Mouse (Mus musculus) stomach, embryonic 14.5 days (tissue): ENCODE measurements around the gene Ccnb1. TPM values are rescaled to one million over a fixed set of nuclear protein-coding genes. Genes with fewer than 3 reads are reported as not detected.
"Not testable (repeated sequence)": the region's sequence is repeated elsewhere in the genome, so short reads cannot be mapped to it uniquely, and the experiment has no call there.

ENCODE experiments used
- ATAC-seq: fragments of 200-750 bp; cut with Nextera tagmentation; 2 replicates; pipeline ENCODE4 v1.8.0; 2017; ENCODE audit warnings: low read depth, moderate TSS enrichment; ENCODE audit not compliant: insufficient number of reproducible peaks, insufficient read depth, low FRiP score
- H3K27ac ChIP-seq: fragments of 300-500 bp; sonication (generic); 2 replicates; pipeline ENCODE4 v1.5.1; 2014; ENCODE audit warnings: mild to moderate bottlenecking, low read length, moderate library complexity, mixed read lengths
- H3K27me3 ChIP-seq: fragments of 300-500 bp; sonication (generic); 2 replicates; pipeline ENCODE4 v1.6.1; 2014; ENCODE audit warnings: low read length, control low read depth, mixed read lengths; ENCODE audit not compliant: control insufficient read depth, insufficient read depth
- H3K36me3 ChIP-seq: fragments of 300-500 bp; sonication (generic); 2 replicates; pipeline ENCODE4 v1.6.1; 2014; ENCODE audit warnings: mild to moderate bottlenecking, control low read depth, low read length, moderate library complexity, mixed read lengths; ENCODE audit not compliant: control insufficient read depth, insufficient read depth
- H3K4me1 ChIP-seq: fragments of 300-500 bp; sonication (generic); 2 replicates; pipeline ENCODE4 v1.6.1; 2014; ENCODE audit warnings: low read length, control low read depth, mixed read lengths; ENCODE audit not compliant: control insufficient read depth, insufficient read depth
- H3K4me2 ChIP-seq: fragments of 300-500 bp; sonication (generic); replicated peaks from 2 replicates; pipeline ENCODE4 v1.6.1; 2014; ENCODE audit warnings: low read depth, low read length, control low read depth
- H3K4me3 ChIP-seq: fragments of 300-500 bp; sonication (generic); 2 replicates; pipeline ENCODE4 v1.5.1; 2014; ENCODE audit warnings: low read depth, low read length, control low read depth
- H3K9ac ChIP-seq: fragments of 300-500 bp; sonication (generic); replicated peaks from 2 replicates; pipeline ENCODE4 v1.6.1; 2014; ENCODE audit warnings: low read depth, mild to moderate bottlenecking, control low read depth, low read length, moderate library complexity, mixed read lengths
- H3K9me3 ChIP-seq: fragments of 300-500 bp; sonication (generic); 2 replicates; pipeline ENCODE4 v1.6.1; 2016; ENCODE audit warnings: low read depth, low read length, control low read depth; ENCODE audit not compliant: control insufficient read depth
- WGBS: fragments of 180-500 bp; shearing (Covaris S2); extraction: QIAGEN DNeasy Blood & Tissue Kit; methylation state at CpG from one replicate; pipeline ENCODE4 v1.1.7; 2014; 5-methylcytosine and 5-hydroxymethylcytosine counted together
- polyA plus RNA-seq: library from polyadenylated mRNA; unstranded; fragments of >200 nt; fragmentation: Nextera tagmentation; extraction: Ambion mirVana; gene quantifications from 2 replicates; pipeline ENCODE4 v1.2.1, GENCODE M21; 2014

The Ccnb1 gene
- polyA plus RNA-seq, 1 experiment from 2014 or later, result 246 TPM

GRCm38 (mm10) chr13:100742831-100743230 lies 43.5 kb downstream of the Ccnb1 start:
- Histone ChIP-seq H3K9me3 (no peaks in the 10 kb centered on the region), H3K4me2 (0 out of 2 replicates have a peak overlapping the region, but pooled peaks have one; percentile 59), H3K27ac (no peak overlapping the region), H3K4me1 (peaks cover 7% of the 10 kb centered on the region), H3K9ac (no peak overlapping the region), H3K36me3 (peaks cover 3% of the 10 kb centered on the region; the same call in 1 of the 2 replicates), H3K27me3 (no peaks in the 10 kb centered on the region), H3K4me3 (no peak overlapping the region)
- 75% methylated on average over 5 of the region's 5 CpGs for WGBS
- no peak for ATAC-seq

DNA sequence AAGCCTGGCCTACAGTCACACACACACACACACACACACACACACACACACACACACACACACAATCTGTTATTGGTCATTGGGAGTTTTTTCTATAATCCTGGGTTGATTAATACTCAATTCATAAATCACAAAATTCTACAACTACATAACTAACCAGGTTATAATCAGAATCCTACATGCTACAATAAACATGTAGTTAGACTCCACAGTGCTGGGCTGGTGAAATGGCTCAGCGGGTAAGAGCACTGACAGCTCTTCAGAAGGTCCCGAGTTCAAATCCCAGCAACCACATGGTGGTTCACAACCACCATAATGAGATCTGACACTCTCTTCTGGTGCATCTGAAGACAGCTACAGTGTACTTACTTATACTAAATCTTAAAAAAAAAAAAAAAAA lies 53.6 kb downstream of the Ccnb1 start:
- peaks cover 5% of the 10 kb centered on the region for H3K36me3 ChIP-seq
- no peak overlapping the region for H3K27ac ChIP-seq
- H3K4me2 ChIP-seq, result no peak overlapping the region
- no peaks in the 10 kb centered on the region for H3K27me3 ChIP-seq
- no peak for ATAC-seq
- H3K9me3 ChIP-seq, result no peaks in the 10 kb centered on the region
- WGBS, result 91% methylated on average over 2 of the region's 2 CpGs
- H3K4me1 ChIP-seq, result peaks cover 5% of the 10 kb centered on the region; the same call in 1 of the 2 replicates
- no peak overlapping the region for H3K4me3 ChIP-seq
- H3K9ac ChIP-seq, result no peak overlapping the region

DNA sequence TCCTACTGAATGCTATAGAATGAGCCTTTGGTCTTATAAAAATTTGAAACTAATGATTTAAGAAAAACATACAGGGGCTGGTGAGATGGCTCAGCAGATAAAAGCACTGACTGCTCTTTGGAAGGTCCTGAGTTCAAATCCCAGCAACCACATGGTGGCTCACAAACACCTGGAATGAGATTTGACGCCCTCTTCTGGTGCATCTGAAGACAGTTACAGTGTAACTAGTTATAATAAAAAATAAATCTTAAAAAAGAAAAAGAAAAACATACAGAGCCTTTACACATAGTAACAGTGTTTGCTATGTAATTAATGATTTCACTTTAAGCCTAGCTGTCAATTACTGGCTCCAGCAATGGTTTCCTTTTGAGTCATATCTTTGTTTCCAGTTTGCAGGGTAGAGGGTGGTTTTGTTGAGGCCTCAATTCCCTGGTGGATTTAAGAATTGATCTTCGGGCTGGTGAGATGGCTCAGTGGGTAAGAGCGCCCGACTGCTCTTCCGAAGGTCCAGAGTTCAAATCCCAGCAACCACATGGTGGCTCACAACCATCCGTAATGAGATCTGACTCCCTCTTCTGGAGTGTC lies 54.8 kb downstream of the Ccnb1 start:
- not testable (repeated sequence) for H3K36me3 ChIP-seq, H3K4me3 ChIP-seq, H3K4me1 ChIP-seq, H3K27me3 ChIP-seq, H3K9me3 ChIP-seq, ATAC-seq, H3K9ac ChIP-seq
- WGBS, result 86% methylated on average over 5 of the region's 6 CpGs
- H3K4me2 ChIP-seq, result peak overlapping the region; percentile 57
- H3K27ac ChIP-seq, result peak overlapping the region; percentile 48; the same call in 1 of the 2 replicates

- Histone ChIP-seq H3K27me3 (no peaks in the 10 kb centered on the region), H3K4me3 (peak within 1 kb of the TSS; percentile 92), H3K4me1 (peaks cover 5% of the 10 kb centered on the region; the same call in 1 of the 2 replicates), H3K9me3 (no peaks in the 10 kb centered on the region), H3K27ac (peak within 1 kb of the TSS; percentile 93), H3K9ac (peak within 1 kb of the TSS; percentile 89), H3K36me3 (peaks cover 10% of the 10 kb centered on the region), H3K4me2 (peak within 1 kb of the TSS; percentile 57)
- ATAC-seq, result peak; percentile 98
- WGBS, result 0% methylated on average over 19 of the region's 19 CpGs
Measured at GRCm38 (mm10) chr13:100730861-100731176, 55.6 kb downstream of the Ccnb1 start, which contains the start of gene Cdk7. Gene Cdk7, minus strand, starts transcription at chr13:100730939.

GRCm38 (mm10) chr13:100730153-100730860 lies 56.1 kb downstream of the Ccnb1 start:
- H3K4me1 ChIP-seq, result peaks cover 5% of the 10 kb centered on the region; the same call in 1 of the 2 replicates
- peaks cover 10% of the 10 kb centered on the region for H3K36me3 ChIP-seq
- peak overlapping the region; percentile 57 for H3K4me2 ChIP-seq
- under 1% methylated on average over 30 of the region's 30 CpGs for WGBS
- H3K4me3 ChIP-seq, result peak overlapping the region; percentile 92
- no peaks in the 10 kb centered on the region for H3K9me3 ChIP-seq
- no peaks in the 10 kb centered on the region for H3K27me3 ChIP-seq
- peak overlapping the region; percentile 93 for H3K27ac ChIP-seq
- H3K9ac ChIP-seq, result peak overlapping the region; percentile 89
- ATAC-seq, result no peak

Other genes with a start within 250 kb of the Ccnb1 start
- gene Ocln, start 233.9 kb downstream of the Ccnb1 start, polyA plus RNA-seq, result 54.5 and 57.9 TPM in 2 replicates
- gene Marveld2, start 169.6 kb downstream of the Ccnb1 start, polyA plus RNA-seq, result 16.8 and 20.8 TPM in 2 replicates
- gene Ak6, start 135.6 kb downstream of the Ccnb1 start, polyA plus RNA-seq, result 263 and 284 TPM in 2 replicates
- 21.1 and 22.2 TPM in 2 replicates for gene Rad17, start 135.5 kb downstream of the Ccnb1 start, polyA plus RNA-seq
- 10.7 and 11.6 TPM in 2 replicates for gene Taf9, start 135.0 kb downstream of the Ccnb1 start, polyA plus RNA-seq
- gene Ccdc125, start 116.9 kb downstream of the Ccnb1 start, polyA plus RNA-seq, result 7.6 and 11.0 TPM in 2 replicates
- 88.4 and 89.0 TPM in 2 replicates for gene Cdk7, start 55.6 kb downstream of the Ccnb1 start, polyA plus RNA-seq
- gene Mrps36, start 41.9 kb downstream of the Ccnb1 start, polyA plus RNA-seq, result 171 and 175 TPM in 2 replicates
- 36.5 and 38.9 TPM in 2 replicates for gene Cenph, start 10.7 kb downstream of the Ccnb1 start, polyA plus RNA-seq
- 58.4 and 62.4 TPM in 2 replicates for gene Slc30a5, start 46.9 kb upstream of the Ccnb1 start, polyA plus RNA-seq